Mouse (Mus musculus): Measurements from ENCODE around the gene Prtg. TPM values are rescaled to one million over a fixed set of nuclear protein-coding genes. Genes with fewer than 3 reads are reported as not detected.

Gene Prtg
- polyA plus RNA-seq, 1 experiment from 2014 or later = 0.36 TPM

- Histone ChIP-seq H3K27ac (peak overlapping the region; percentile 48; the same call in 1 of the 2 replicates), H3K9me3 (no peaks in the 10 kb centered on the region; the same call in 1 of the 2 replicates), H3K4me2 (replicated peaks) (peak overlapping the region; percentile 30), H3K36me3 (no peaks in the 10 kb centered on the region), H3K4me1 (peaks cover 16% of the 10 kb centered on the region), H3K4me3 (no peak overlapping the region), H3K9ac (no peak overlapping the region), H3K27me3 (no peaks in the 10 kb centered on the region; the same call in 1 of the 2 replicates)
- ATAC-seq (ENCODE audit: low FRiP score, low read depth) = 0 out of 2 replicates have a peak, but pooled peaks have one; percentile 24
- WGBS = 45% methylated on average over 14 of the region's 14 CpGs
Measured at GRCm38 (mm10) chr9:72790530-72791212, 16.0 kb upstream of the Prtg start.

- Histone ChIP-seq H3K4me2 (replicated peaks) (peak overlapping the region; percentile 31), H3K9ac (no peak overlapping the region), H3K36me3 (no peaks in the 10 kb centered on the region), H3K27ac (no peak overlapping the region), H3K9me3 (no peaks in the 10 kb centered on the region; the same call in 1 of the 2 replicates), H3K4me1 (peaks cover 16% of the 10 kb centered on the region), H3K4me3 (no peak overlapping the region), H3K27me3 (no peaks in the 10 kb centered on the region; the same call in 1 of the 2 replicates)
- peak; percentile 28 for ATAC-seq (ENCODE audit: low FRiP score, low read depth)
- 20% methylated on average over 10 of the region's 10 CpGs for WGBS
Measured at GRCm38 (mm10) chr9:72791213-72791582, 15.5 kb upstream of the Prtg start.

DNA sequence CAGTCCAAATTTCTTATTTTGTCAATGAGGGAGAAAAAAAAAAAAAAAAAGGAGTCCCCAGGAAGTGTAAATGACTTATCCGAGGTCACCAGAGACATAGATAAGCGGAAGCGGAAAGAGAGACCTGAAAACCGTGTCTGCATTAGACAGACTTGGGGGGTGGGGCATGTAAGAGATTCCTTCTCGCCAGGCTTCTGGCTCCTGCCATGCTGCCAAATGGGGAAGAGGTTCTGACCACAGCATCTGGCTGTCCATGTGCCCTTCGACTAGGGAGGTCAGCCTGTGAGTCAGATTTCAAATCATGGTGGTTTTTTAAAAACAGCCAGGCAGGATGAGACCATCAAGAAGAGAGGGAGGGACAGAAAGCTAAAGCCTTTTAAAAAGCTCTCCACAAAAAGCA, 15.0 kb upstream of the Prtg start:
- H3K27me3 ChIP-seq = no peaks in the 10 kb centered on the region; the same call in 1 of the 2 replicates
- H3K4me2 ChIP-seq (replicated peaks) = peak overlapping the region; percentile 30; the same call in 1 of the 2 replicates
- ATAC-seq (ENCODE audit: low FRiP score, low read depth) = no peak
- no peak overlapping the region for H3K4me3 ChIP-seq
- no peaks in the 10 kb centered on the region; the same call in 1 of the 2 replicates for H3K9me3 ChIP-seq
- H3K4me1 ChIP-seq = peaks cover 16% of the 10 kb centered on the region
- H3K36me3 ChIP-seq = no peaks in the 10 kb centered on the region
- 8% methylated on average over 6 of the region's 6 CpGs for WGBS
- H3K9ac ChIP-seq = no peak overlapping the region
- H3K27ac ChIP-seq = no peak overlapping the region

DNA sequence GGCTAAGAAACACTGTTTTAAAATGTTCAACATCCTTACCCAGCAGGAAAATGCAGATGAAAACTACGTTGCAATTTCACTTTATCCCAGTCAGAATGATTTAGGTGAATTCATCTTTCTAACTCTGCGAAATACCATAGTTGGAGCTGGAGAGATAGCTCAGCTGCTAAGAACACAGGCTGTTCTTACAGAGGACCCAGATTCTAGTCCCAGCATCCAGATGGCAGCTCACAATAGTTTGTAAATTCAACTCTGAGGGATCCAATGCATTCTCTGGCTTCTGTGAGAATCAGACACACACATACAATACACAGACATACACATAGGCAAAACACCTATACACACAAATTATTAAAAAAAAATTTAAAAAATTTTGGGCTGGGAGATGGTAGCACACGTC, 11.4 kb upstream of the Prtg start:
- H3K27ac ChIP-seq = no peak overlapping the region
- 84% methylated on average over 3 of the region's 3 CpGs for WGBS
- peaks cover 20% of the 10 kb centered on the region for H3K4me1 ChIP-seq
- no peaks in the 10 kb centered on the region; the same call in 1 of the 2 replicates for H3K9me3 ChIP-seq
- peaks cover 2% of the 10 kb centered on the region; the same call in 1 of the 2 replicates for H3K27me3 ChIP-seq
- no peak overlapping the region for H3K4me2 ChIP-seq (replicated peaks)
- H3K4me3 ChIP-seq = no peak overlapping the region
- ATAC-seq (ENCODE audit: low FRiP score, low read depth) = no peak
- no peaks in the 10 kb centered on the region for H3K36me3 ChIP-seq
- no peak overlapping the region for H3K9ac ChIP-seq

DNA sequence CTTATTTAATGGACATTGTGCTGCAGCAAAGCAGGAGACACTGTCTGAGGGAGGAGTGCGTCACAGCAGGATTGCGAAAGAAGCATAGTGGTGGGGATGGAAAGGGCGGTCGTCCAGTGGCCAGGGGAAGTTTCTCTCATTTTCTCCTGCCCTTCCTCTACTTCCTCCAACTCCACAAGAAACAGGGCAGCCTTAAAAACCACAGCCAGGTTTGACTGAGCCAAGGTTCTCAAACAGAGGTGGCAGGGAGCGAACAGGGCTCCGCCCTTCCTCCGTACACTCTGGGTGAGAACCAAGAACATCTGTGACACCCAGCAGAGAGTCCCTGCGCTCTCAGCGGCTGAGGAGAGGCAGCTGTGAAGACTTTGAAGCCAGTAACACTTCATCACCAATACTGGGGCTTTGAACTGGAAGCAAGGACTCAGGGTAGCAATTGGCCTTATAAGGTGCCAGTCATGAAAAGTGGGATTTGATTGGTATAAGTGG, 9.5 kb upstream of the Prtg start:
- no peaks in the 10 kb centered on the region for H3K36me3 ChIP-seq
- no peak overlapping the region for H3K27ac ChIP-seq
- no peak overlapping the region for H3K4me2 ChIP-seq (replicated peaks)
- H3K4me1 ChIP-seq = peaks cover 4% of the 10 kb centered on the region; the same call in 1 of the 2 replicates
- H3K27me3 ChIP-seq = 0 out of 2 replicates have a peak, but pooled peaks cover 2% of the 10 kb centered on the region
- no peak overlapping the region for H3K9ac ChIP-seq
- H3K4me3 ChIP-seq = no peak overlapping the region
- WGBS = 43% methylated on average over 9 of the region's 9 CpGs
- no peak for ATAC-seq (ENCODE audit: low FRiP score, low read depth)
- no peaks in the 10 kb centered on the region; the same call in 1 of the 2 replicates for H3K9me3 ChIP-seq

- Histone ChIP-seq H3K9ac (no peak overlapping the region), H3K4me2 (replicated peaks) (no peak overlapping the region), H3K27ac (no peak overlapping the region), H3K4me1 (peaks cover 20% of the 10 kb centered on the region; the same call in 1 of the 2 replicates), H3K36me3 (no peaks in the 10 kb centered on the region), H3K27me3 (peaks cover 21% of the 10 kb centered on the region), H3K9me3 (no peaks in the 10 kb centered on the region), H3K4me3 (no peak overlapping the region)
- 32% methylated on average over 4 of the region's 4 CpGs for WGBS
- no peak for ATAC-seq (ENCODE audit: low FRiP score, low read depth)
Measured at GRCm38 (mm10) chr9:72803280-72803679, 3.4 kb upstream of the Prtg start.

DNA sequence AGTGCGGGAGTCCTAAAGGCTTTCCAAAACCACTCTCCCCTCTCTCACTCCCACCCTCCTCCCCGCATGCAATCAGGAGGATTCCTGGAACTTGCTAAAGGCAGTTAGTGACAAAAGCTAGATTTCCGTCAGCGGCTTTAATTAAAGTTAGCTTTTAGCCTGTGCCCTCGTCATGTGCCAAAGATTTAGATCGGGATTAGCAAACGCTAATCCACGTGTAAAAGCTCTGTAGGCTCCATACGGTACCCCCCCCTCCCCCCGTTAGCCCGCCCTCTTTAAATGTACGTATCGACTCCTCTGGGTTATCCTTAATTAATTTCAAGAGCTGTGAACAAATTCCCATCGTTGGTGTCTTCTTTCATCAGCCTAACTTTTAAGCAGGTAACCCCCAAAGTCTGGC, 528 bp upstream of the Prtg start:
- Histone ChIP-seq H3K4me2 (replicated peaks) (peak overlapping the region; percentile 99), H3K27me3 (peaks cover 43% of the 10 kb centered on the region), H3K4me3 (peak overlapping the region; percentile 78), H3K9ac (no peak overlapping the region), H3K27ac (no peak overlapping the region), H3K9me3 (no peaks in the 10 kb centered on the region), H3K4me1 (peaks cover 25% of the 10 kb centered on the region), H3K36me3 (no peaks in the 10 kb centered on the region)
- WGBS = 4% methylated on average over 14 of the region's 14 CpGs
- no peak for ATAC-seq (ENCODE audit: low FRiP score, low read depth)

DNA sequence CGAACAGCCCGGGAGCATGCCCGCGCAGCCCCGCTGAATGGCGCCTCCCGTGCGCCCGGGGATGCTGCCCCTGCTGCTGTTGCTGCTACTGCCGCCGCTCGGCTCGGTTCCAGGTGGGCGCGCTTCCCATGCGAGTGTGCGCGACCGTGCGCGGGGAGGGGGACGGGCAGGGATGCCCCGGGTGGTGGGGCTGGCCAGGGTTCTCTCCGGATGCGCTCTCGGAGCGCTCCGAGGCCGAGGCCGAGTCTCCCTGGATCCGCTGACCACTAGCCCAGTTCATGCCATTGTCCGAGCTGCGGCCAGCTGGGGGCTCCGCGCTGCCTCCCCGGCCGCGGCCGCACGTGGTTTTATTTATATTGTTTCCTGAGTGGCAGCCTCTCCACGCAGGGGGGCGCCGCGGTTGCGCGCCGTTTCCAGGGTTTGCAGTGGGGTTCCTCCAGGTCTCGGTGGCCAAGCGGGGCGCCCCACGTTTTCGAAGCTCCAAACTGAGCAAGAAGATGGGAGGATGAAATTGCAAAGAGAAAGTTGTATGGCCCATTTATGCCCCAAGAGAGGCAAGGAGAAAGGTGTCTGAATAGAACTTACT, 839 bp downstream of the Prtg start:
- H3K27ac ChIP-seq = no peak overlapping the region
- H3K36me3 ChIP-seq = no peaks in the 10 kb centered on the region
- peak overlapping the region; percentile 99 for H3K4me2 ChIP-seq (replicated peaks)
- under 1% methylated on average over 41 of the region's 52 CpGs for WGBS
- H3K4me1 ChIP-seq = peaks cover 26% of the 10 kb centered on the region
- H3K9ac ChIP-seq = peak overlapping the region; percentile 76
- no peaks in the 10 kb centered on the region for H3K9me3 ChIP-seq
- H3K4me3 ChIP-seq = peak overlapping the region; percentile 78
- H3K27me3 ChIP-seq = peaks cover 52% of the 10 kb centered on the region
- ATAC-seq (ENCODE audit: low FRiP score, low read depth) = peak; percentile 33; the same call in 1 of the 2 replicates

DNA sequence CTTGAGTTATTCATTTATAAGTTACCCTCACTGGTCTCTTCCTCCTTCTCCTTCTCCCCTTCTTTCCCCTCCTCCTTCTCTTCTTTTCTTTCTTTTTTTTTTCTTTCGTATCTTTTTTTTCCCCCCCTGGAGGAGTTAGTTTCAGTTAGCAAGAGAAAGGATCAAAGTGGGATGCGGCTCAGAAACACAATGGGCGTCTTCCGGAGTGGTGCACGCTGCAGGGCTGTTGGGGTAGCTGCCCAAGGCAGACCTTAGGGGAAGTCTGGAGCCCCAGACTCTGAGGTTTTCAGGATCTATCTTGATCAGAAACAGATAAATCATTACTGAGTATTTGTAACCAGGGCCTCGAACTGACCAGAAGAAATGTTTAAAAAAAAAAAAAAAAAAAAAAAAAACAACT, 1.5 kb downstream of the Prtg start:
- 4% methylated on average over 6 of the region's 6 CpGs for WGBS
- H3K4me2 ChIP-seq (replicated peaks) = peak overlapping the region; percentile 99
- peaks cover 57% of the 10 kb centered on the region for H3K27me3 ChIP-seq
- H3K4me1 ChIP-seq = peaks cover 33% of the 10 kb centered on the region
- H3K36me3 ChIP-seq = no peaks in the 10 kb centered on the region
- no peak for ATAC-seq (ENCODE audit: low FRiP score, low read depth)
- no peak overlapping the region for H3K27ac ChIP-seq
- H3K9me3 ChIP-seq = no peaks in the 10 kb centered on the region
- peak overlapping the region; percentile 78 for H3K4me3 ChIP-seq
- no peak overlapping the region for H3K9ac ChIP-seq

- Histone ChIP-seq H3K4me1 (peaks cover 34% of the 10 kb centered on the region), H3K4me2 (replicated peaks) (0 out of 2 replicates have a peak overlapping the region, but pooled peaks have one; percentile 99), H3K27me3 (peaks cover 57% of the 10 kb centered on the region), H3K9me3 (no peaks in the 10 kb centered on the region), H3K27ac (no peak overlapping the region), H3K4me3 (no peak overlapping the region), H3K9ac (no peak overlapping the region), H3K36me3 (no peaks in the 10 kb centered on the region)
- ATAC-seq (ENCODE audit: low FRiP score, low read depth) = no peak
- WGBS = 15% methylated on average over 3 of the region's 3 CpGs
Measured at GRCm38 (mm10) chr9:72808586-72808985, 1.9 kb downstream of the Prtg start.

- Histone ChIP-seq H3K9ac (no peak overlapping the region), H3K4me1 (peaks cover 34% of the 10 kb centered on the region), H3K9me3 (no peaks in the 10 kb centered on the region), H3K27ac (no peak overlapping the region), H3K36me3 (no peaks in the 10 kb centered on the region), H3K4me3 (no peak overlapping the region), H3K4me2 (replicated peaks) (no peak overlapping the region), H3K27me3 (peaks cover 56% of the 10 kb centered on the region)
- 40% methylated on average over 2 of the region's 2 CpGs for WGBS
- ATAC-seq (ENCODE audit: low FRiP score, low read depth) = no peak
Measured at GRCm38 (mm10) chr9:72809077-72809476, 2.4 kb downstream of the Prtg start.

DNA sequence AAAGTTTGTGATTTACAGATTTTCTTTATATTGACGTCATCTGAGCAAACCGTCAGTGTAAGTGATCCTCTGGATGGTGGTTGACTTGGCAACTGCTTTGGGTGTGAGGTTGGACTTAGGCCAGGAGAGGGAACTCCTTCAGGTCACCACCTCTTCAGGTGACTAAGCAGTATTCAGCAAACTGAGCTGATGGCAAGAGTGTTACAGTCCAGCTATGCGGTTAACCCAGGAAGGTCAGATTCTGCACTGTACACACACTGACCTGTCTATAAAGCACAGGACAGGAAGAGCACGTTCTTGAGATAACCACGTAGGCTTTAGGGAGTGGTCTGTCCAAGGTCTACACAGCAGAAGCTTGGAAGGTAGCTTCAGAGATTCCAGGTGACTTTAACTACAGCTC, 3.9 kb downstream of the Prtg start:
- Histone ChIP-seq H3K9ac (no peak overlapping the region), H3K36me3 (no peaks in the 10 kb centered on the region), H3K27ac (no peak overlapping the region), H3K9me3 (no peaks in the 10 kb centered on the region), H3K27me3 (peaks cover 55% of the 10 kb centered on the region), H3K4me3 (no peak overlapping the region), H3K4me2 (replicated peaks) (no peak overlapping the region), H3K4me1 (peaks cover 37% of the 10 kb centered on the region)
- no peak for ATAC-seq (ENCODE audit: low FRiP score, low read depth)
- WGBS = 62% methylated on average over 5 of the region's 5 CpGs
